Mouse (Mus musculus) myocyte (in vitro differentiated cells): Measurements from ENCODE around the gene Dab1.

Source experiments
- CEBPB ChIP-seq: IDR thresholded peaks from 2 replicates; pipeline ENCODE4 v1.6.1; 2011; ENCODE audit warnings: mild to moderate bottlenecking, moderate library complexity; ENCODE audit not compliant: poor library complexity, insufficient read depth, severe bottlenecking
- MYOG ChIP-seq, 3 experiments: IDR thresholded peaks; one replicate each; pipeline ENCODE4 v1.6.1; 2011; ENCODE audit warnings: control low read depth in 2 of 3, low read depth in 2 of 3, mild to moderate bottlenecking in 2 of 3; ENCODE audit not compliant: insufficient read length in 2 of 3, control insufficient read depth in 1 of 3, insufficient read depth in 1 of 3
- POLR2A ChIP-seq: IDR thresholded peaks from one replicate; pipeline ENCODE4 v1.6.1; 2011; ENCODE audit warnings: low read depth, mild to moderate bottlenecking, control low read depth, moderate library complexity; ENCODE audit not compliant: insufficient read length
- POLR2AphosphoS2 ChIP-seq: IDR thresholded peaks from one replicate; pipeline ENCODE4 v1.6.1; 2011; ENCODE audit warnings: low read depth, control low read depth; ENCODE audit not compliant: insufficient read length
- SRF ChIP-seq: IDR thresholded peaks from one replicate; pipeline ENCODE4 v1.6.1; 2011; ENCODE audit warnings: low read depth; ENCODE audit not compliant: control insufficient read depth, insufficient read length
- TCF12 ChIP-seq: IDR thresholded peaks from one replicate; pipeline ENCODE4 v1.6.1; 2011; ENCODE audit warnings: mild to moderate bottlenecking, control low read depth; ENCODE audit not compliant: poor library complexity, insufficient read depth, severe bottlenecking
- TCF3 ChIP-seq: IDR thresholded peaks from one replicate; pipeline ENCODE4 v1.6.1; 2011; ENCODE audit warnings: low read depth, control low read depth; ENCODE audit not compliant: insufficient read length
- USF1 ChIP-seq: IDR thresholded peaks from one replicate; pipeline ENCODE4 v1.6.1; 2011; ENCODE audit warnings: low read depth, mild to moderate bottlenecking, control low read depth, moderate library complexity

DNA sequence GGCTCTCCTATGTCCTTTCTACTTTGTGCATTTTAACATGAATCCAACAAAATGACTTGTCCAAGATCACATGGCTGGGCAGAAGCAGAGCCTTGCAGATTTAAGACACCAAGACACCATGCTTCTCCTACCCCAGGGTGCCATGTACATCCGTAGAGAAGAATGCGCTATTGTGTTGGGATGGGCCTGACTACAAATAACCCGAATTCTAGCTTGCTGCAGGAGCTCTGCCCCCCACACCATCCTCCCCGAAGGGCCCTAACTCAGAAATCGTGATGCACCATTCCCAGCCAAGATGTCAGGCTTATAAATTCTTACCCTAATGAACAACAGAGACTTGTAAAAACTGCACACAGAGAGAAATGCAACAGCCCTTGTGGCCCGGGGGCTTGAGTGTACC lies 118.0 kb downstream of the Dab1 start:
- no peak for TF ChIP-seq POLR2AphosphoS2
- no peak for TF ChIP-seq POLR2A
- no peak for TF ChIP-seq USF1
- no peak for TF ChIP-seq TCF3
- no peak for TF ChIP-seq MYOG (IDR thresholded peaks at IDR 0.05; ENCODE audit: control insufficient read depth in 1 of 3, insufficient read depth in 1 of 3, insufficient read length in 2 of 3, low read depth in 2 of 3)
- no peak for TF ChIP-seq CEBPB
- no peak for TF ChIP-seq SRF
- no peak for TF ChIP-seq TCF12
